Mouse (Mus musculus): ENCODE measurements around the gene Srprb.

GRCm38 (mm10) chr9:103154568-103154967 lies 47.4 kb downstream of the Srprb start:
- TF ChIP-seq EP300 (IDR thresholded peaks at IDR 0.05) (no peak), CTCF (IDR thresholded peaks at IDR 0.05) (peak; percentile 27; the same call in 1 of the 2 replicates)
